Mouse (Mus musculus) embryonic facial prominence, embryonic 10.5 days (tissue): ENCODE results near the gene Hmmr. TPM values are rescaled to one million over a fixed set of nuclear protein-coding genes. Genes with fewer than 3 reads are reported as not detected.

Source experiments
- DNase-seq: peaks from one replicate; pipeline ENCODE4 v3.0.0-alpha.2; 2017; ENCODE audit warnings: low spot score
- H3K27ac ChIP-seq: fragments of 300-500 bp; sonication (generic); replicated peaks from 2 replicates; pipeline ENCODE4 v1.5.1; 2016; ENCODE audit warnings: mild to moderate bottlenecking
- H3K27me3 ChIP-seq: fragments of 300-500 bp; sonication (generic); replicated peaks from 2 replicates; pipeline ENCODE4 v1.6.1; 2016; ENCODE audit warnings: low read depth, mild to moderate bottlenecking; ENCODE audit not compliant: poor library complexity, severe bottlenecking
- H3K36me3 ChIP-seq: fragments of 300-500 bp; sonication (generic); replicated peaks from 2 replicates; pipeline ENCODE4 v1.6.1; 2016; ENCODE audit warnings: mild to moderate bottlenecking, moderate library complexity
- H3K4me1 ChIP-seq: fragments of 300-500 bp; sonication (generic); 2 replicates; pipeline ENCODE4 v1.6.1; 2016
- H3K4me3 ChIP-seq: fragments of 300-500 bp; sonication (generic); 2 replicates; pipeline ENCODE4 v1.5.1; 2016; ENCODE audit warnings: mild to moderate bottlenecking, moderate library complexity
- H3K9me3 ChIP-seq: fragments of 300-500 bp; sonication (generic); 2 replicates; pipeline ENCODE4 v1.6.1; 2016; ENCODE audit warnings: mild to moderate bottlenecking
- WGBS: fragments of 180-500 bp; shearing (Covaris S2); methylation state at CpG from one replicate; pipeline ENCODE4 v1.1.7; 2016; 5-methylcytosine and 5-hydroxymethylcytosine counted together
- polyA plus RNA-seq: library from polyadenylated mRNA; unstranded; fragments of >200 nt; fragmentation: Nextera tagmentation; extraction: Ambion mirVana; gene quantifications from 2 replicates; pipeline ENCODE4 v1.2.1, GENCODE M21; 2016

Hmmr gene
- polyA plus RNA-seq, 1 experiment from 2014 or later, result 59.2 TPM

DNA sequence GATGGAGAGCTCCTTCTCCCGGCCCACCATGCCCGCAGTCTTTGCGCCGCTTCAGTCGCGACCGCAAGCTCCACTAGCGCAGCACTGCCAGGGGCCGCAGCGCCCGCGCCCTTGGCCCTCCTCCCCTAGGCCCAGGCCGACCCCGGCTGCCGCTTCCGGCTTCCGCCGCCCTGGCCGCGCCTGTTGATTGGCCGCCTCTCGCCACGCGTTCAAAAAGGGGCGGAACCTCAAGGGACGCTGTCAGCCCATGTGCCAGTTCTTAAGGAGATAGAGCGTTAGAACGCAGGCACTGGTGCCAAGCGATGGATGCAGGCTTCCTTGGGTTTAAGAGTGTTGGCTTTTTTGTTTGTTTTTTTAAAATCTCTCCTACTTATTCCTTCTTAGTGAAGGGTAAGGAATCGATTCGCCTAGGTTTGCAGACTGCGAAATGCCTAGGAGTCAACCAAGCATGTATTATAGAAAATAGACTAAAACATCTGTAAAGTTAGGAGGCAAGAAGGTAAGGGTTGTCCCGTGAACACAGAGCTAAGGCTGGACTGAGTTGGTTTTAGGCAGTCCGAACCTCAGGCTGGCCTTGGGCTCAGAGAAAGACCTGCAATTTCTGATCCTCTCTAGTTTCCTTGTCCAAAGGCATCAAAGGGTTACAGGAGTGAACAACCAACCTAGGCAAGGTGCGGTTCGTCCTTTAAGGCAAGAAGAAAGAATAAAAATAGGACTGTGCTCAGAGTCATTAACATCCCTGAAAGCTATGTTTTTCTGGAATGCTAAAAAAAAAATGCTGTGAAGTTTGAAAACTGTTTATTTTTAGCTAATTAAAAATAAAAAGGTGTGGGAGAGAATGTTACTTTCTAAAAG, 40.5 kb downstream of the Hmmr start:
- no peaks in the 10 kb centered on the region for H3K9me3 ChIP-seq
- H3K4me1 ChIP-seq, result peaks cover 26% of the 10 kb centered on the region
- peaks cover 11% of the 10 kb centered on the region for H3K36me3 ChIP-seq
- peak overlapping the region; percentile 95 for H3K27ac ChIP-seq
- under 1% methylated on average over 36 of the region's 36 CpGs for WGBS
- H3K4me3 ChIP-seq, result peak overlapping the region; percentile 91
- peak; percentile 95 for DNase-seq
- H3K27me3 ChIP-seq, result no peaks in the 10 kb centered on the region

DNA sequence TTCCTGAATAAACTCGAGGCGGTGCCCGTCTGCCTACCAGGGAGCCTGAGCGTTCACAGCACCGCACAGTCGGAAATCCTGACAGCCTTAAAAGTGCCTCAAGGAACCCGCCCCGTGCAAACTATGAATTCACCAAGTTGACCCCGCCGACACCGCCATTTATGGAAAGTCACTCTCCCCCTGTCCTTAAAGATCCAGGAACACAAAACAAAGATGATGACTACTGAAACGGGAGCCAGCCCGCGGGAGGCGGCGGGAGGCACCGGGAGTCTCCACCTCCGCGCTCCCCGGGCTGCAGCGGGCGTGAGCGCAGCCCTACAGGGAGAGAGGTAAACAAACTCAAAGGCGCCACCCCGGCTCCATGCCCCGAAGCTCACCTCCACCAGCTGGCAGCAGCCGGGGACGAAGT, 41.1 kb downstream of the Hmmr start:
- Histone ChIP-seq H3K4me1 (peaks cover 26% of the 10 kb centered on the region), H3K4me3 (peak overlapping the region; percentile 91), H3K36me3 (peaks cover 17% of the 10 kb centered on the region), H3K27me3 (no peaks in the 10 kb centered on the region), H3K27ac (peak overlapping the region; percentile 95), H3K9me3 (no peaks in the 10 kb centered on the region)
- under 1% methylated on average over 28 of the region's 28 CpGs for WGBS
- DNase-seq, result no peak

DNA sequence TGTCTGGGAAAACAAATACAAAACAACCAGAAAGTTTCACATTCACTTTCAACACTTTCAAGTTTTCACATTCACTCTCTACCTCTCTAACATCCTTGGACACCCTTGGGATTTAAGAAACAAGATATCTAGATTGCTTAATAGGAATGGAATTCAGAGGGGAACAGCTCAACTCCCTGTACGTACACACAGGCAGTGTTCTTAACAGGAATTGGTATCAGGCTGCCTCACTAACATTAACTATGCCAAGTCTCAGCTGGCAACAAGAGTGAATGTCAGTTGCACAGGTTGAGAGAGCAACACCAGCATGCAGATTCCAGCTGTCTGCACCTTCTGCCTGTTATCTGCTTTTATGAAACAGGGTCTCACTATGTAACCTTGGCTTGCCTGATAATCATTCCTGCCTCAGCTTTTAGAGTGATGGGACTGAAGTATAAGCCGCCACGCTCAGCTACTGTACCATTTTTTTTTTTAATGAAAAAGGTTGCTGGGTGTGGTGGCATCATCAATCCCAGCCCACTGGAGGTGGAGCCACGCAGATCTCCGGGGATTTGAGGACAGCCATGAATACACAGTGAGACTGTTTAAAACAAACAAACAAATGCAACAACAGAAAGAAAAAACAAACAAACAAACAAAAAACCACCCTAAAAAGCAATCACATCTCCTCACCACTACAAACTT, 42.6 kb downstream of the Hmmr start:
- no peak for DNase-seq
- peaks cover 33% of the 10 kb centered on the region for H3K36me3 ChIP-seq
- no peaks in the 10 kb centered on the region for H3K27me3 ChIP-seq
- H3K4me3 ChIP-seq, result peak overlapping the region; percentile 2; the same call in 1 of the 2 replicates
- no peaks in the 10 kb centered on the region for H3K9me3 ChIP-seq
- WGBS, result 78% methylated on average over 5 of the region's 5 CpGs
- H3K27ac ChIP-seq, result no peak overlapping the region
- peaks cover 26% of the 10 kb centered on the region for H3K4me1 ChIP-seq

DNA sequence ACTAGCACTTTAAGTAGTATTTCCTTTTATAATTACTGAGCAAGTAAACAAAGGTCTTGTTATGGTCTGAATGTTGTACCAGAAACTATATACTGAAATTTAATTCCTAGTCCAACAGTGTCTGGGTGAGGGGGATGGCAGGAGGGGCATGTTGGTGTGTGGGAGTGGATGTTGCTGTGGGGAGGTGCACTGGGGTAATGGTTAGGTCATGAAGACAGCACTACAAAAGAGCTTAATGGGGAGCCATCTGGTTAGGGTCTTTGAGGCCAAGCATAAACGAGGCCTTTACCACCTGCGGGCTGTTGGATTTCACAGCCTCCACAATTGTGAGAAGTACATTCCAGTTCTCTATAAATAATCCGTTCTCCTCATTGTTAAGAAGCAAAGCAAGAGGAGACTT, 49.9 kb downstream of the Hmmr start:
- no peaks in the 10 kb centered on the region for H3K4me1 ChIP-seq

GRCm38 (mm10) chr11:40682456-40682855, 50.8 kb downstream of the Hmmr start:
- 94% methylated on average over 3 of the region's 3 CpGs for WGBS
- Histone ChIP-seq H3K27me3 (no peaks in the 10 kb centered on the region), H3K9me3 (peaks cover 2% of the 10 kb centered on the region; the same call in 1 of the 2 replicates), H3K4me3 (no peak overlapping the region), H3K36me3 (peaks cover 100% of the 10 kb centered on the region), H3K4me1 (no peaks in the 10 kb centered on the region), H3K27ac (no peak overlapping the region)
- DNase-seq, result no peak

More for the DNA sequence above, 49.9 kb downstream of the Hmmr start:
- H3K27ac ChIP-seq, result no peak overlapping the region
- H3K9me3 ChIP-seq, result no peaks in the 10 kb centered on the region
- H3K4me3 ChIP-seq, result no peak overlapping the region
- no peak for DNase-seq
- H3K36me3 ChIP-seq, result peaks cover 100% of the 10 kb centered on the region
- no peaks in the 10 kb centered on the region for H3K27me3 ChIP-seq
- WGBS, result 84% methylated on average over 3 of the region's 3 CpGs

- Histone ChIP-seq H3K27me3 (no peaks in the 10 kb centered on the region), H3K4me1 (no peaks in the 10 kb centered on the region), H3K27ac (no peak overlapping the region), H3K4me3 (no peak overlapping the region), H3K36me3 (peaks cover 59% of the 10 kb centered on the region), H3K9me3 (peaks cover 5% of the 10 kb centered on the region; the same call in 1 of the 2 replicates)
- 94% methylated on average over 1 of the region's 1 CpGs for WGBS
- no peak for DNase-seq
Measured at GRCm38 (mm10) chr11:40677169-40677568, 56.1 kb downstream of the Hmmr start.

GRCm38 (mm10) chr11:40675014-40675730, 58.0 kb downstream of the Hmmr start:
- 91% methylated on average over 4 of the region's 4 CpGs for WGBS
- H3K27ac ChIP-seq, result no peak overlapping the region
- H3K27me3 ChIP-seq, result no peaks in the 10 kb centered on the region
- H3K4me3 ChIP-seq, result no peak overlapping the region
- H3K4me1 ChIP-seq, result no peaks in the 10 kb centered on the region
- DNase-seq, result no peak
- peaks cover 39% of the 10 kb centered on the region for H3K36me3 ChIP-seq
- peaks cover 5% of the 10 kb centered on the region; the same call in 1 of the 2 replicates for H3K9me3 ChIP-seq

Other genes starting within 250 kb of the Hmmr start
- gene Mat2b, start 38.2 kb downstream of the Hmmr start, polyA plus RNA-seq, result 96.0 and 106 TPM in 2 replicates
- gene Nudcd2, start 245 bp upstream of the Hmmr start, polyA plus RNA-seq, result 222 and 227 TPM in 2 replicates
- 31.2 and 31.5 TPM in 2 replicates for gene Ccng1, start 21.9 kb upstream of the Hmmr start, polyA plus RNA-seq